Mouse (Mus musculus): ENCODE data around the gene Dffa.

DNA sequence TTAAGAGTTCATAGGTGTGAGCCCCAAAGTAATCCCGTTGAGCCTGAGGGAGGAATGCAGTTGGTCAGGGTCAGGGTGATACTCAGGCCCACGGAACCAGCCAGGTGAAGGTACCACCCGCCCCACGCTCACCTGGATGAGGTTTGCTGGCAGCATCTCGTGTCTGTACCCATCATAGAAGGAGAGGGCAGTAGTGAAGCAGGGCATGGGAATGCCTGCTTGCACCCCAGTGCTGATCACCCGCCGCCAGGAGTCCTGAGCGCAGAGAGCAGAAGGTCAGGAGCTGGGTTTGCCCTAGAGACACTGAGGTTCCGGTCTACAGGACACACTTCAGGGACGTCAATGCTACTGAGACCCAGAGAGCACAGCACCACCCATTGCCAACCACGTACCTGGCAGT lies 46.8 kb downstream of the Dffa start:
- TF ChIP-seq CTCF (IDR thresholded peaks at IDR 0.05; ENCODE audit: low read depth) (no peak), EP300 (IDR thresholded peaks at IDR 0.05; ENCODE audit: low read depth) (no peak)

Data from liver, embryonic 14.5 days (tissue).